In genomic region chr7:64022711-64023468, GRCm38 (mm10) we compare ENCODE assay signal across 19 mouse cellular contexts.
DNase-seq lines count a peak whose midpoint lies in the region; ATAC-seq and TF ChIP-seq lines count a peak whose summit lies in the region.
"Had no signal": no experiment of that assay in that cellular context is flagged by ENCODE, and none has a peak within 500 bp of the region (broad histone marks: within the 10 kb centered on the region; RNA-seq: fewer than 3 reads in every experiment).

No protein-coding gene starts in this region.

- H3K4me3 ChIP-seq in limb, embryonic 11.5 days (ENCODE audit: low read depth, low read length) = no peak overlapping the region
- H3K4me3 ChIP-seq in limb, embryonic 10.5 days = no peak overlapping the region
- no peak overlapping the region for H3K4me3 ChIP-seq in C2C12 (ENCODE audit: insufficient read depth, poor library complexity, severe bottlenecking)
- H3K4me3 ChIP-seq: embryonic facial prominence, embryonic 13.5 days; hindbrain, embryonic 12.5 days; midbrain, embryonic 12.5 days; neural tube, embryonic 13.5 days; stomach, embryonic 15.5 days had no signal

- no peak overlapping the region for H3ac ChIP-seq in C2C12 (ENCODE audit: control insufficient read depth, insufficient read length, low read depth)

- peak; percentile 45 for ATAC-seq in limb, embryonic 11.5 days (ENCODE audit: insufficient number of reproducible peaks, low FRiP score, low TSS enrichment, low read depth)
- ATAC-seq: forebrain, embryonic 14.5 days had no signal

- peaks cover 2% of the 10 kb centered on the region; the same call in 1 of the 2 replicates for H3K4me1 ChIP-seq in limb, embryonic 11.5 days (ENCODE audit: control insufficient read depth, insufficient read depth, low read length)
- H3K4me1 ChIP-seq in limb, embryonic 10.5 days = peaks cover 9% of the 10 kb centered on the region; the same call in 1 of the 2 replicates

- WGBS in limb, embryonic 11.5 days = 64% methylated on average over 7 of the region's 7 CpGs
- WGBS in limb, embryonic 10.5 days = 73% methylated on average over 7 of the region's 7 CpGs

- H3K36me3 ChIP-seq in limb, embryonic 11.5 days (ENCODE audit: control insufficient read depth, insufficient read depth, low read length) = no peaks in the 10 kb centered on the region
- H3K36me3 ChIP-seq in limb, embryonic 10.5 days = no peaks in the 10 kb centered on the region
- no peaks in the 10 kb centered on the region for H3K36me3 ChIP-seq in C2C12 (ENCODE audit: control insufficient read depth, insufficient read depth)
- H3K36me3 ChIP-seq: embryonic facial prominence, embryonic 13.5 days; hindbrain, embryonic 12.5 days; midbrain, embryonic 12.5 days; neural tube, embryonic 13.5 days; stomach, embryonic 15.5 days had no signal

- no peak overlapping the region for H3K4me2 ChIP-seq in limb, embryonic 11.5 days (ENCODE audit: low read depth, severe bottlenecking)
- H3K4me2 ChIP-seq: embryonic facial prominence, embryonic 13.5 days; hindbrain, embryonic 12.5 days; midbrain, embryonic 12.5 days; neural tube, embryonic 13.5 days; stomach, embryonic 15.5 days had no signal

- no peak for DNase-seq in limb, embryonic 11.5 days (ENCODE audit: low spot score)
- DNase-seq in limb, embryonic 10.5 days (ENCODE audit: low spot score) = no peak
- DNase-seq in CD4-positive, CD25-positive, alpha-beta regulatory T cell, adult 2 months (ENCODE audit: low read depth, low spot score) = peak; percentile 47
- DNase-seq in lung, postnatal 25 days (ENCODE audit: low spot score) = peak; percentile 63
- no peak for DNase-seq in right cerebral cortex, postnatal 4 days
- no peak for DNase-seq in layer of hippocampus, postnatal 36 days
- DNase-seq: adrenal gland, postnatal 14 days; cerebellum, postnatal 36 days; gastrocnemius, postnatal 14 days; kidney, adult 2 months; kidney, postnatal 4 days; right cerebral cortex, adult 18-20 months had no signal

- no peaks in the 10 kb centered on the region for H3K79me3 ChIP-seq in C2C12 (ENCODE audit: low read depth)

- no peaks in the 10 kb centered on the region for H3K9me3 ChIP-seq in limb, embryonic 11.5 days (ENCODE audit: control insufficient read depth, low read length)
- H3K9me3 ChIP-seq in limb, embryonic 10.5 days (replicated peaks) = no peaks in the 10 kb centered on the region
- H3K9me3 ChIP-seq: embryonic facial prominence, embryonic 13.5 days; hindbrain, embryonic 12.5 days; midbrain, embryonic 12.5 days; neural tube, embryonic 13.5 days; stomach, embryonic 15.5 days had no signal

- H3K9ac ChIP-seq in limb, embryonic 11.5 days (ENCODE audit: low read length) = no peak overlapping the region
- H3K9ac ChIP-seq: embryonic facial prominence, embryonic 13.5 days; hindbrain, embryonic 12.5 days; midbrain, embryonic 12.5 days; neural tube, embryonic 13.5 days; stomach, embryonic 15.5 days had no signal

- no peaks in the 10 kb centered on the region for H3K79me2 ChIP-seq in C2C12 (ENCODE audit: control insufficient read depth, insufficient read depth)

- no peak overlapping the region for H3K27ac ChIP-seq in limb, embryonic 11.5 days (replicated peaks; ENCODE audit: low read depth, low read length)
- no peak overlapping the region for H3K27ac ChIP-seq in limb, embryonic 10.5 days
- H3K27ac ChIP-seq: embryonic facial prominence, embryonic 13.5 days; hindbrain, embryonic 12.5 days; midbrain, embryonic 12.5 days; neural tube, embryonic 13.5 days; stomach, embryonic 15.5 days had no signal

- no peaks in the 10 kb centered on the region for H3K27me3 ChIP-seq in limb, embryonic 11.5 days (ENCODE audit: control insufficient read depth, insufficient read depth, low read length)
- H3K27me3 ChIP-seq in limb, embryonic 10.5 days (ENCODE audit: low read depth, poor library complexity, severe bottlenecking) = no peaks in the 10 kb centered on the region
- H3K27me3 ChIP-seq in C2C12 (ENCODE audit: control insufficient read depth, insufficient read depth, insufficient read length) = no peaks in the 10 kb centered on the region
- H3K27me3 ChIP-seq: embryonic facial prominence, embryonic 13.5 days; hindbrain, embryonic 12.5 days; midbrain, embryonic 12.5 days; neural tube, embryonic 13.5 days; stomach, embryonic 15.5 days had no signal

- TF ChIP-seq CTCF in C2C12 (IDR thresholded peaks at IDR 0.05; ENCODE audit: control insufficient read depth, insufficient read depth, insufficient read length) = no peak

TF ChIP-seq in C2C12, 6 proteins besides CTCF, POLR2A, EP300 and RAD21:
- TF ChIP-seq USF1 (IDR thresholded peaks at IDR 0.05; ENCODE audit: low read depth) (peak; percentile 62), CEBPB (IDR thresholded peaks at IDR 0.05; ENCODE audit: low read depth) (no peak)

Comparison
In these comparisons a context has a peak if more than half of its experiments do, and no peak if none do; other contexts are left out.
1. DNase-seq: peak in CD4-positive, CD25-positive, alpha-beta regulatory T cell, adult 2 months (single experiment) and lung, postnatal 25 days (single experiment); none in limb, embryonic 11.5 days (single experiment), limb, embryonic 10.5 days (single experiment), right cerebral cortex, postnatal 4 days (single experiment) and layer of hippocampus, postnatal 36 days (0 of 2).